Mouse (Mus musculus) heart, postnatal 14 days (tissue): Measurements from ENCODE around the gene Spata48. TPM values are rescaled to one million over a fixed set of nuclear protein-coding genes. Genes with fewer than 3 reads are reported as not detected.

Experiments
- DNase-seq, 2 experiments: peaks; one replicate each; pipeline ENCODE4 v3.0.0; 2021 to 2022
- intact Hi-C: fragments of 180-260 bp; cut with DNase I; formaldehyde crosslinking; loops from one replicate; pipeline ENCODE4 v1.15.1; 2025
- total RNA-seq, 2 experiments: library from RNA; stranded (reverse); gene quantifications; 2 replicates each; pipeline ENCODE4 v1.2.3; 2021

Gene Spata48
- total RNA-seq, 2 experiments from 2014 or later = 1.6 to 1.8 TPM

DNA sequence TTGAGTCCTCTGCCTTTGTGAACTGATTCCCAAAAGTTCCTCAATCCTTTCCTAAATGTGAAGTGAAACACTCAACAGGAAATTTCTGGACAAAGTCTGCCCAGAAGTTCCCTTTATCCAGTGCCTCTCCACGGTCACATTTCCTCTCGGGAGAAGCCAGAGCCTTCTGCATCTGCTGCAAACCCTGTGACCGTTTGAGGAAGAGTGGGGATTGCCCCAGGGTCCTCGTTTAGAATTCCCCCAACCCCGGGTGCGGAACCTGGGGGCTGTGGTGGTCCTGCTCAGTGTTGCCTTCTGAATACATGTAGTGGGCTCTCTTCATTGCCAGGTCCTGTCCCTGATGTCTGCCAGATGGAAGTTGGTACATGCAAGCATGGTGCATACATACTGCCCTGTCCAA, 67.3 kb downstream of the Spata48 start:
- no peak for DNase-seq
- intact Hi-C loops = no loop called here

DNA sequence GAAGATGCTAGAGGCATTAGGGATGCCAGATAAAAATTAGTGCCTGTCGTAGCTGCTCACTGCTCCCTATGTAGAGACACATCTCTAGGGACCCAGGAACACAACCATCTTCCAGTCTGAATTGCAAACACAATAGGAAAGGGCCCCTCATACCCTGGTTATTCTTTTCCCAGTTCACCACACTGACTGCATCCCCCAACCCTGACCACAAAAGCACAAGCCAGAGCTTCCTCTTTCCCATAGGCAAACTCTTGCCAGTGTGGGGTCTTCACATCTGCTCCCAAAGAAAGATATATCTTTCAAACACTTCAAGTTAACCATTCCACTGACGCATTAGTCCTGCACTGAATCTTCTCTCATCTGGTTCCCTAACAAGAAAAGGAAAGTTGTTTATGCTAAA, 68.2 kb downstream of the Spata48 start:
- no peak for DNase-seq
- intact Hi-C loops = no loop called here

DNA sequence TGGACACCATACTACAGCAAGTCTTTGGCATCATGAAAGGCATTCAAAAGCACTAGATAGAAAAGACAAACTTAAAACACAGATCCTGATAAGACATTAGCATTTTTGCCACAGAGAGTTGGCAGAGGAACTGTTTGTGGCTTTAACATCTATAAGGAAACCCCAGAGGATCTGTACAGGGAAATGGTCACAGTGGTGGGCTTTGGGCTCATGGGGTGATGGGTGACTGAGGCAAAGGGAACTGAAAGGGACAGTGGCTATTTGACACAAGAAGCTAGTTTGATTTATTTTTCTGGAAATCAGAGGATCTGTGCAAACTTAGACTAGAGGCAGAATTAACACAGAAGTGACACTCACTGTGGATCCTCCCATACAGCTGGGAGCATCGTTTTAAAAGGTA, 74.4 kb downstream of the Spata48 start:
- DNase-seq = no peak
- intact Hi-C loops = no loop called here

DNA sequence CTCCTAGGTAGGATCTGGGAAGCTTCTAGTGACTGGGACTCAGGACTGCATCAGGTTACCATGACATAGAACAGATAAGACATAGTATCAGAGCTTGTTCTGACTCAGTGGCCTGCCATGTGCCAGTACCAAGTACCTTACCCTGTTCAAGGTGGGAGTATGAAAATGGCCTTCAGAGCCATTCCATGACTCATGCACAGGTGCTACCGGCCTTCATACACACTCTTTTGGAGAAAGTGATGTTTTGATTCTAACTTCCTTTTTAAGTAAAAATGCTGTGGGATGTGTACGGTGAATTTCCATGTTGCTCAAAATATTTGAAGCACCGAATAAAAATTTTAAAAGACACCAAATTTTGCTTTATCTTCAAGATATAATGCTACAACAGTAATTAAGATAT, 84.1 kb downstream of the Spata48 start:
- DNase-seq = no peak
- intact Hi-C loops = no loop called here

DNA sequence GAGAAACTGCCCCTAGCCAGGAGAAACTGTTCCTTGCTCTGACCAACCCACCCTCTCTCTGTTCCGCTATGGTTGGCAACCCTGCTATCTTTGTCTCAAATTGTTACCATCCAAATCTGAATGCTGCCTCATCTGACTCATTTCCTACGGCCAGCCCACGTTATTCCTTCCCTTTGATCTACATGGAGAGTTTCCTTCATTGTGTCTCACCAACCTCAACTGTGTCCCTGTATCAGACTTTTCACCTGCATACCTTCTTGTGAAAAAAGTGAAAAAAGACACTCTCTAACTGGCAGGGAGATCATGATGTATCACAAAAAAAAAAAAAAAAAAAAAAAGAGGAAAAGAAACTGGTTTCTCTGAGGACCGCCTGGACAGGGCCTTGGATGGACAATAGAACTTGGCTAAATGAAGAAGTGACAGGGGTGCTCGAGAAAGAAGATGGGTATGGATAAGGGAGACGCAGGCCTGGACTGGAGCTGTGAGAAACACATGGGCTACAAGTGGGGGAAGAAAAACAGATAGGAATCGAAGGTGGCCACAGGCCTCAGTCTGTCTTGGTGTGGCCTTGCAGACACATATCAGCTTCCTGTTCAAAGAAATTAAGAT, 85.1 kb downstream of the Spata48 start:
- DNase-seq = no peak
- intact Hi-C loops = no loop called here

DNA sequence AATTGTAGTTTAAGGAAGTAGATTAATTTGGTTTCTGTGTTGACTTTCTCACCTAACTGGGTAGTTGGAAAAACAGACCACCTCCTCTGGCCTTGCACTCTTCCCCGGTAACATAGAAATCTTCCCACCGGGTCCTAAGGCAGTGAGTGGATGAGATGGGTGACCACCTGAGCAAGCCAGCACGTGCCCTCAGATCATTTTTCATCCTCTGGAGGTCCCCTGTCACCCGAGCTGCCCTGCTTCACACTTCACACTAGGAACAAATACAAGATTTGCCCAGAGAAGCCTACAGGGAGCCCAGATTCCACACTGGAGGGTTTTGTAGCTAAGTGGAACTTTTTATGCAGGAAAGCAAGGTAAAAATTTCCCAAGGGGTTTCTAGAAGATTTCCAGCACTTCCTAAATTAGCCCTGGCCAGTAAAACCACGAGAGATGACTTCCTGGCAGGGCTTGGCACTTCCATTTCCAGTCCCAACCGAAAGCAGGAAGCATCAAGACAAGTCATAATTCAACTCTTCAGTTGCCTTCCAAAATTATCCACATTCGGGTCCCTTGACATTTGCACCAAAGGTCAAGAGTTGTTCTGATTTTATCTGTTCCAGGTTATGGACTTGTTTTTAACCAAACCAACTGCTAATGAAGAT, 85.8 kb downstream of the Spata48 start:
- intact Hi-C loops = no loop called here
- no peak for DNase-seq

DNA sequence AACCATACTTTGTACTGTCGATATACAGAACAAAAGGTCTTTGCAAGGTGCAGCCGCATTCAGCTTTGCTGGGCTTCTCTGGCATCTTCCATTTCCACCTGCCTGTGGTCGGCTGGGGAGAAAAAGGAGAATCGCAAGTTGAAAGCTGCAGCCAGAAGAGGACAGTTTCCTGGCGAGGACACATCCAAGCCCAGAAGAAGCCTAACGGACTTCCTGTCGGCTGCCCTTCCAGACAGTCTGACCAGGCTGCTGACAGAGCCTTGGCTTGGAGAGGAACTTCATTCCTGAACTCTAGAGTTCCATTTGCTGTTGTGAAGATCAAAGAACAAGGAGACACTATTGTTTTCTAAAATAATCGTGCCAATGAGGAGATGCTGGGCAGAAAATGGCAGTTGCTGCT, 93.7 kb downstream of the Spata48 start:
- intact Hi-C loops = loop anchor here (5.0 kb wide), 1 partner anchor 422 kb away; no protein-coding TSS in a partner anchor
- DNase-seq = no peak

DNA sequence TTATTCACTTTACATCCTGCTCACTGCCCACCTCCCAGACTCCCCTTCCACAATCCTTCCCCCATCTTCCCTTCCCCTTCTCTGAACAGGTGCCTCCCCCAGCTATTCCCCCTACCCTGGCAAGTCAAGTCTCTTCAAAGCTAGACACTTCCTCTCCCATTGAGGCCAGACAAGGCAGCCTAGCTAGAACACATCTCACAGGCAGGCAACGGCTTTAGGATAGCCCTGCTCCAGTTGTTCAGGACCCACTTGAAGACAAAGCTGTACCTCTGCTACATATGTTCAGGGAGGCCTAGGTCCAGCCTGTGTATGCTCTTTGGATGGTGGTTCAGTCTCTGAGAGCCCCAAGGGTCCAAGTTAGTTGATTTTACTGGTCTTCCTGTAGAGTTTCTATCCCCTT, 94.3 kb downstream of the Spata48 start:
- DNase-seq = no peak
- intact Hi-C loops = loop anchor here (2.0 to 5.0 kb wide), 2 partner anchors 187 to 421 kb away; no protein-coding TSS in a partner anchor

DNA sequence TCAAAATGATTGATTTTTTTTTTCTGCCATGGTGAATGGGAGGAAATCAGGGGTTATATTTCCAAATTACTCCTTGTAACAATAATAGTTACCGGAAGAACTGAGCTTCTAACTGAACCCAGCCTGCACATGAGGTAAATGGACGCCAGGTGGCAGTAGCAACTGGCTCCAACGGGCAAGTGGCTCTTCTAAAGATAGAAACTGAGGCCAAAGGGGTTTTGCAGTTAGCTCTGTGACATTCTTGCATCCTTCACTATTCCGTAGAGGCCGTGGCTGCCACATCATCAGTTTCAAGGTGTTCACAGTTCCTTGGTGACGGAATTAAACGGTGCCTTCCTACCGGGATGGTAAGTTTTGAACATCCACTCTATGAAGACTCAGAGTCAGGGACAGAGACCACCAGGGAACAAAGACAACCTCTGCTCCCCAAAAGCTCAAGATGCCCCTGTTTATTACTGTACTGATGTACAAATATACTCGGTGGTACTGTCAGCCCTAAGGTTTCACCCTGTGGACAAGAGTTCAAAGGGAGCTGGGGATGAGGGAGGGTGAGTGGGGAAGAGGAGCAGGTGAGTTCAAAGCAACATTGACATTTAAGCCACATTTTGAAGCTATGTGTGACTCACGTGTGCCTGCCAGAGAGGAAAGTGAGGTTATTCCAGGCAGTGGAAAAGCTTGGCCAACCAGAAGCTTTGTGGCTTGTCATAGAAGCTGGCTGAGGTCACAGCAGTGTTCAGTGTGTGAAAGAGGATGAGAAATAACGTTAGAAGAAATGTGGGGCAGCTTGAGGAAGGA, 95.5 kb downstream of the Spata48 start:
- intact Hi-C loops = loop anchor here (1.0 to 5.0 kb wide), 3 partner anchors 185 to 420 kb away; no protein-coding TSS in a partner anchor
- peak; percentile 41 to 65 for DNase-seq

DNA sequence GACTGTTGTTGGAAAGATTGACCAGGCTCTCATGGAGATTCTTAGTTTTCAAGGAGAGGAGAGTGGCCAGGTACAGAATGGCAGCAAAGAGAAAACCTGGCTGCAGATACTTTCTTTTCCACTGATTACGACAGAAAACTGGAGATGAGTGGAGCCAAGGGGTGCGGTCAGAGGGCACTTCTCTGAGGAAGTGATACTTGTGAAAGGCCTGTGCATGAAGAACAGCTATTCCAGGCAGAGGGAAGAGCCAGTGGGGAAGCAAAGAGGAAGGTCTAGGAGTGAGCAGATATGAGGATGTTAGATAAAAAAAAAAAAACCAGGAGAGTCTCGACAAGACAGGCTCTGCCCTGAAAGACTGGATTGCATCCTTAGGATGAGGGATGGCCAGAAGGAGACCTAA, 96.8 kb downstream of the Spata48 start:
- no peak for DNase-seq
- intact Hi-C loops = loop anchor here (5.0 kb wide), 1 partner anchor 419 kb away; no protein-coding TSS in a partner anchor

DNA sequence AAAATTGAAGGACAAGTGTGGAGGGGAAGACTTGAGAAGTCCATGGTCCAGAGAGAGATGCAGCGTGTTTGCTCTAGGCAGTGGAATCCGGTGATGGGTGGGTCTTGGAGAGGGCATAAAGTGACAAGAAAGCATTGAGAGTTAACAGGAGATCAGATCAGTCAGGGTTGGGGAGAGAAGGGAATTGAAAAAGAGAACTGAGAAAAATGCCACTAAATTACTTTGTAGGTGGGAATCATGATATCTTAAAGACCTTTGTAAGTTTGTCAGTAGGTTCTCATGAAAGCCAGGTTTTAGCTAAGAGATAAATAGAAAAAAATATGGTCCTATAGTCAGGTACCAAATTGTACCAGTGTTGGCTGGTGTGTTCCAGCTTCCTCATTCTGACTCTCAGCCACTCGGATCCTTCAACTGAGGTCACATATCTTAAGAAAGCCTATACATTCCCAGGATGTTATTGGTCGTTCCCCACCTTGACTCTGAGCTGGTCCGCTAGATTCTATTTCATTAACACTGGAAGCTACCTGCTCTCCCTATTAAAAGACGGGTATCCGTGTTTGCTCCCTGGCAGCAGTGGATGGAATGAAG, 97.3 kb downstream of the Spata48 start:
- intact Hi-C loops = loop anchor here (5.0 kb wide), 1 partner anchor 418 kb away; no protein-coding TSS in a partner anchor
- no peak for DNase-seq

DNA sequence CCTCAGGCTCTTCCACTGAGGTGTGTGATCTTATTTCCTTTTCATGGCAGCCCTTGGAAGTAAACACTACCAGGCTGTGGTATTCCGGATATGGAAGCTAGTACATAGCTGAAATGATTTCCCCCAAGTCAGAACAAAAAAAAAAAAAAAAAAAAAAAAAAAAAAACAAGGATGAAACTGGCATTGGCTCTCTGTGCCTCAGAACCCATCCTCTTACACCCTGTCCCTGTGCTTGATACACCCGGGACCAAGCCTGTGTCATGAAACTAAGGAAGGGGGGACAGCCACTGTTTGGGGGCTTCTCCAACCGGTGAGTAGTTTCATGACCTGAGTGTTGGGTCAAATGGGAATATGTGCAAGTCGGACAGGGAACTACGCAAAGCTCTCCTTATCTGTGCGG, 99.2 kb downstream of the Spata48 start:
- intact Hi-C loops = no loop called here

DNA sequence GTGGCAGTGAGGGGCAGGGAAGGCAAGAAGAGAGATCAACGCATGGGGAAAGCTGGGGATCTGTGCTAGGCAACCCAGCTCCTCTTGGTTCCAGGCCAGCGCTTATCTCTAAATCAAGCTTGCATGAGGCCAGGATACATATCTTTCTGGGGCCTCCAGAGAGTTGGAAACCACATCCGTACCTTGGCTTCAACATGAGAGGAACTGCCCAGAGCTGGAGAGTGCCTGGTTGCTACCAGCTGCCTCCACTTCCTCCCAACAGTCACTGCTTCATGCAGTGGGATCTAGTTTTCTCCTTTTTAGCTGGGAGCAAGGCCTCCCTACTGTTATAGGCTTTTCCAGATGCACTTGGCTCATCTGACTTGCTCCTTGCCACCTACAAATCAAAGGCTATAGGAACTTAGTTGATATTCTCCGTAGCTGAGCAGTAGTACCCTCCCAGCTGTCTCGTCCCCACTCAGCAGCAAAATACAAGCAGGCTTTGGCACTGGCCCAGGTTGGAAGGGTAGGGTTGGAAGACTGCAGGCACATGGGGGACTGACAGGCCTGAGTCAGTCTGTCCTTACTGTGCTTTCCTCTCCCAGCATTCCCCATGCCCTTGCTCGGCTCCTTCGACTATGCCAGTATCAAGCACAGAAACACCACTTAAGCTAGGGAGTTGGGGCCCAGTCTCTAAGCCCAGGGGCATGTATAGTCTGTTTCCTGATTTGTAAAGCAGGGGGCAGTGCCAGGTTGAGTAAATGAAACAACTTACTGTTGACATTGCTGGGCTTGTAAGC, 102.6 kb downstream of the Spata48 start:
- intact Hi-C loops = no loop called here
- DNase-seq = no peak

More for the DNA sequence above, 99.2 kb downstream of the Spata48 start:
- no peak for DNase-seq

Other genes with a start within 250 kb of the Spata48 start
- gene Zpbp, start 314 bp downstream of the Spata48 start, total RNA-seq = under 1 TPM; 0.50 to 0.54 TPM
- not detected for gene 4930512M02Rik, start 165.7 kb downstream of the Spata48 start, total RNA-seq
- gene Ikzf1, start 222.9 kb downstream of the Spata48 start, total RNA-seq = 10 to 100 TPM in 1 of 2 experiments, 1 to 10 TPM in 1; 2.2 to 10.4 TPM